Mouse (Mus musculus) thymus, postnatal 10 days (tissue): ENCODE results near the gene Brca2.

Source experiments
- DNase-seq, 2 experiments: peaks; one replicate each; pipeline ENCODE4 v3.0.0; 2021; ENCODE audit warnings: low spot score in 2 of 2

The Brca2 gene

GRCm38 (mm10) chr5:150598202-150599119, 76.0 kb downstream of the Brca2 start:
- DNase-seq, result peak in 1 of 2 experiments; percentile 9

- DNase-seq, result no peak
Measured at GRCm38 (mm10) chr5:150599301-150600294, 77.2 kb downstream of the Brca2 start.

GRCm38 (mm10) chr5:150600554-150601440, 78.4 kb downstream of the Brca2 start:
- peak; percentile 41 to 45 for DNase-seq

DNA sequence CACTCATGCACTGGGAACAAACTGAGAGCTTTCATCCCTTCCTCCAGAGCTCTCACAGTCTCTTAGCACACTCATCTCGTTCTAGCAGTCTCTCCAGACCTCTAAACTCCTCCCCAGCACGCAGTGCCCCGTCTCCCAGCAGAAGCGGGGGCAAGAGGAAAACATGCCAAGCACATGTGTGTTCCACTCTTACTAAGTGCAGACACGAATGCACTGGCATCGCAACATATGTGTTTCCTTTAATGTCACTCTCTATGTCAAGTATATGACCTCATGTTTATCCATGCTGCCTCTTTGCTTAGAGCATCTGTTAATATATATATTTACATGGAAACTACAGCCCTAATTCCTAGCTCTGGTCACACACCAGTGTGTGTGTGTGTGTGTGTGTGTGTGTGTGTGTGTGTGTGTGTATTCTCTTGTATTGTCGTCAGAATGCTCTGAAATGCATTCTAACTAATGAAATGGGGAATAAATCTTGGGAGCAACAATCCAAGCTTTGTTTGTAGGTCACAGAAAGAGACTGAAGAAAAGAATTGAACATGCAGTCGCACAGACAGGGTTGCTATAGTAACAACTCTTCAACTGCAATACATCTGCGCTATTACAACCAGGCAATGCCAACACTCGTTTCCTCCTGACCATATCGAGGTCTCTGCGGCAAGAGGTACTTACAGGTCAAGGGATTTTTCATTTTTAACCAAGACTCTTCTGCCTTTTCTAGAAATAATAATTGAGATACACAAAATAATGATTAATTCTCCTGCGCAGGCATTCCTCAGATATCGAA, 79.2 kb downstream of the Brca2 start:
- no peak for DNase-seq

DNA sequence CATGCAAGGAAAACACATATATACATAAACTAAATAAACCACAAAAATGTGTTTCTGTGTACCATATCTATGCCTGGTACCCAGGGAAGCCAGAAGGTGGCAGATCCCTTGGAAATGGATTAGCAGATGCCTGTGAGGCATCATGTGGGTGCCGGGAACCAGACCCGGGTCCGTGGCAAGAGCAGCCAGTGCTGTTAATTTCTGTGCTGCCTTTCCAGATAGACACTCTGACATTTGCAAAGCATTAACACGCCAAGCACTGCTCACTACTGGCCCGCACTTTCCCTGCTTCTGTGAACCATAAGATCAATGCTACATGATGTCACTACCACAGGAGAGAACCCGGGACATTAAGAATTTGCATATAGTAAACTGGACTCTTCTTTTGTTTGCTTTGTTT, 83.7 kb downstream of the Brca2 start:
- no peak for DNase-seq

DNA sequence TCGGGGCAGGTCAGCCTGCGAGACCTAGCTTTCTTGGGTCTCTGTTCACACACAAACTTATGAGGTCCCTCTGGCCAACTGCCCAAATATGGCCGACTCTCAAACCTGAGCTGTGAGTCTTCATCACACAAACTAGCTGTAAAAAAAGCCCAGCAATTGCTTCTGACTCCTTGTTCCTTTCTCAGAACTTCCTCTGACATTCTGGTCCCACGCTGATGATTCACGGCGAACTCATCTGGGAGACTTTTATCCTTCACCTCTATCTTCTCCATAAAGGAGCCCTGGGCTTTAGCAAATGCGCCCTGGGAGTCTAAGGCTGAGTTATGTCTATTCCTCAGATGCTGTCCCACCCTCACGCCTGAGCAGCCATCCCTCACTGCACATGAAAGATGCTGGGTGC, 85.2 kb downstream of the Brca2 start:
- DNase-seq, result no peak

DNA sequence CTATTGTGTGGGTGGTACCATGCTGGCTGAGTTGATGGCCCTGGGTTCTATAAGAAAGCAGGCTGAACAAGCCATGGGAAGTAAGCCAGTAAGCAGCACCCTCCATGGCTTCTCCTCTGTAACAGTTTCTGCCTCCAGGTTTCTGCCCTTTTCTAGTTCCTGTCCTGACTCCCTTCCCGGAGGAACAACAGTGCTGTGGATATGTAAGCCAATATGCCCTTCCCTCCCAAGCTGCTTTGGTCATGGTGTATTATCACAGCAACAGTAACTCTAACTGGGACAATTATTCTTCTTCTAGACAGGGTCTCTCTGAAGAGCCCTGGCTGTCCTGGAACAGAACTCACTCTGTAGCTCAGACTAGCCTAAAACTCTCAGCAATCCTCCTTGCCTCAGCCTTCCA, 88.7 kb downstream of the Brca2 start:
- no peak for DNase-seq

DNA sequence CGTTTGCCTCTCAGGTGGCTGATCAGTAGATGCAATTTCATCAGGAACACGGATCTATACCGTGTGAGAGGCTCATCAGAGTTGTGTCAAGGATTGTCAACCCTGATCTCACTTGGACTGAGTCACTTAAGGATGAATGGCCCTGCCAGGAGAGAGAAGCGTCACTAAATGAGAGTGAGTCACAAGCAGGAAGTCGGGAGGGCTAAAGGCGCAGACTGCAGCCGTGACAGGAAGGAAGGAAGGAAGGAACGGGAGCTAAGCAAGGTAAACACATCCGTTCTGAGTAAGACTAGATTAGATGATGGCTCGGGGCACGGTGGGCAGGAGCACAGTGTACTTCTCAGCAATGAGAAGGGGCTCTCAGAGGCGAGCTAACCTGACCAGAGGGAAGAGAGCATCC, 89.3 kb downstream of the Brca2 start:
- DNase-seq, result peak; percentile 48 to 54

DNA sequence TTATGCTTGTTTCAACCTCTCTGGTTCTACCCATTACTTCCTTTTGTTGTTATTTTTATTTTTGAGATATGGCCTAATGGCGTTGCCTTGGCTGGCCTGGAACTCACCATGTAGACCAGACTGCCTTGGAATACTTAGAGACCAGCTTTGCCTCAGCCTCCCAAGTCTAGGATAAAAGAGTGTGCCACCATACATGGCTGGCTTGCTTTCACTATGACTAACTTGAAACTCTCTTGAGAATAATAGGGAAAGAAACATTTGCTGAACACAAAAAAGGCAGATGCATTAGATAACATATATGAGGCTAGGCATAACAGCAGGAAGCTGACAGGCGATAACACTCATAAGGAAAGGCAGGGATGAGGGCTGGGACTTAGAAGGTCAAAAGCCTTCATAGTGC, 91.6 kb downstream of the Brca2 start:
- DNase-seq, result no peak

DNA sequence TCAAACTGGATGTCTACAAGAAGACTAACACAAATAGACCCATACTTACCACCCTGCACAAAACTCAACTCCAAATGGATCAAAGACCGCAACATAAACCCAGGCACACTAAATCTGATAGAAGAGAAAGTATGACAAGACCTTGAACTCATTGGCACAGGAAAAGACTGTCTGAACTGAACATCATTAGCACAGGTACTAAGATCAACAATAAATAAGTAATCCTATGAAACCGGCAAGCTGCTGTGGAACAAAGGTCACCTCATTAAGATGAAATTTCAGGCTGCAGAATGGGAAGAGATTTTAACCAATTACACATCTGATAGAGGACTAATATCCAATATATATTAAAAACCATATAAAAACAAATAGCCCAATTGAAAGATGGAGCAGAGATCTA, 93.8 kb downstream of the Brca2 start:
- no peak for DNase-seq

GRCm38 (mm10) chr5:150616731-150617130, 94.3 kb downstream of the Brca2 start:
- no peak for DNase-seq

GRCm38 (mm10) chr5:150618599-150619355, 96.3 kb downstream of the Brca2 start:
- no peak for DNase-seq
